Mouse (Mus musculus) heart, embryonic 10.5 days (tissue): Measurements from ENCODE around the gene Kif1c. TPM values are rescaled to one million over a fixed set of nuclear protein-coding genes. Genes with fewer than 3 reads are reported as not detected.

ENCODE experiments used
- DNase-seq: peaks from one replicate; pipeline ENCODE4 v3.0.0-alpha.2; 2017; ENCODE audit warnings: low spot score
- H3K27ac ChIP-seq: fragments of 300-500 bp; sonication (generic); 2 replicates; pipeline ENCODE4 v1.5.1; 2016; ENCODE audit warnings: mild to moderate bottlenecking
- H3K27me3 ChIP-seq: fragments of 300-500 bp; sonication (generic); 2 replicates; pipeline ENCODE4 v1.6.1; 2016; ENCODE audit warnings: mild to moderate bottlenecking; ENCODE audit not compliant: poor library complexity, insufficient read depth, severe bottlenecking
- H3K36me3 ChIP-seq: fragments of 300-500 bp; sonication (generic); 2 replicates; pipeline ENCODE4 v1.6.1; 2016; ENCODE audit warnings: mild to moderate bottlenecking, moderate library complexity
- H3K4me1 ChIP-seq: fragments of 300-500 bp; sonication (generic); 2 replicates; pipeline ENCODE4 v1.6.1; 2016; ENCODE audit warnings: mild to moderate bottlenecking
- H3K4me3 ChIP-seq: fragments of 300-500 bp; sonication (generic); 2 replicates; pipeline ENCODE4 v1.5.1; 2016; ENCODE audit warnings: mild to moderate bottlenecking, moderate library complexity
- H3K9me3 ChIP-seq: fragments of 300-500 bp; sonication (generic); 2 replicates; pipeline ENCODE4 v1.6.1; 2016; ENCODE audit warnings: mild to moderate bottlenecking, moderate library complexity
- WGBS: fragments of 180-500 bp; shearing (Covaris S2); methylation state at CpG from one replicate; pipeline ENCODE4 v1.1.7; 2016; 5-methylcytosine and 5-hydroxymethylcytosine counted together
- polyA plus RNA-seq: library from polyadenylated mRNA; unstranded; fragments of >200 nt; fragmentation: Nextera tagmentation; extraction: Ambion mirVana; gene quantifications from 2 replicates; pipeline ENCODE4 v1.2.1, GENCODE M21; 2016

The Kif1c gene
- polyA plus RNA-seq, 1 experiment from 2014 or later, result 2.1 TPM

GRCm38 (mm10) chr11:70657573-70657972 lies 42.8 kb upstream of the Kif1c start:
- Histone ChIP-seq H3K9me3 (no peaks in the 10 kb centered on the region), H3K27me3 (no peaks in the 10 kb centered on the region), H3K4me1 (peaks cover 56% of the 10 kb centered on the region), H3K36me3 (peaks cover 48% of the 10 kb centered on the region), H3K4me3 (peak overlapping the region; percentile 100), H3K27ac (peak overlapping the region; percentile 97)
- DNase-seq, result no peak
- 36% methylated on average over 6 of the region's 6 CpGs for WGBS

GRCm38 (mm10) chr11:70657991-70658390 lies 42.4 kb upstream of the Kif1c start:
- peaks cover 48% of the 10 kb centered on the region for H3K36me3 ChIP-seq
- H3K27me3 ChIP-seq, result no peaks in the 10 kb centered on the region
- H3K9me3 ChIP-seq, result no peaks in the 10 kb centered on the region
- H3K4me3 ChIP-seq, result peak overlapping the region; percentile 100
- no peak for DNase-seq
- H3K27ac ChIP-seq, result peak overlapping the region; percentile 97
- 51% methylated on average over 9 of the region's 9 CpGs for WGBS
- peaks cover 52% of the 10 kb centered on the region for H3K4me1 ChIP-seq

- Histone ChIP-seq H3K27me3 (no peaks in the 10 kb centered on the region), H3K4me1 (peaks cover 49% of the 10 kb centered on the region), H3K4me3 (peak overlapping the region; percentile 100), H3K36me3 (peaks cover 52% of the 10 kb centered on the region), H3K27ac (peak overlapping the region; percentile 97), H3K9me3 (no peaks in the 10 kb centered on the region)
- 66% methylated on average over 5 of the region's 5 CpGs for WGBS
- DNase-seq, result no peak
These were observed 41.8 kb upstream of the Kif1c start for GRCm38 (mm10) chr11:70658521-70658920.

GRCm38 (mm10) chr11:70658942-70659341 lies 41.4 kb upstream of the Kif1c start:
- H3K36me3 ChIP-seq, result peaks cover 56% of the 10 kb centered on the region
- DNase-seq, result no peak
- peaks cover 51% of the 10 kb centered on the region for H3K4me1 ChIP-seq
- no peaks in the 10 kb centered on the region for H3K27me3 ChIP-seq
- no peaks in the 10 kb centered on the region for H3K9me3 ChIP-seq
- H3K4me3 ChIP-seq, result 0 out of 2 replicates have a peak overlapping the region, but pooled peaks have one; percentile 22
- WGBS, result 66% methylated on average over 8 of the region's 8 CpGs
- H3K27ac ChIP-seq, result peak overlapping the region; percentile 97; the same call in 1 of the 2 replicates

- no peak for DNase-seq
- H3K4me1 ChIP-seq, result peaks cover 54% of the 10 kb centered on the region
- 92% methylated on average over 8 of the region's 8 CpGs for WGBS
- H3K27ac ChIP-seq, result no peak overlapping the region
- H3K9me3 ChIP-seq, result no peaks in the 10 kb centered on the region
- H3K4me3 ChIP-seq, result 0 out of 2 replicates have a peak overlapping the region, but pooled peaks have one; percentile 16
- peaks cover 72% of the 10 kb centered on the region for H3K36me3 ChIP-seq
- no peaks in the 10 kb centered on the region for H3K27me3 ChIP-seq
These were observed 39.8 kb upstream of the Kif1c start for GRCm38 (mm10) chr11:70660571-70660970.

- WGBS, result 87% methylated on average over 8 of the region's 8 CpGs
- H3K27ac ChIP-seq, result no peak overlapping the region
- no peak for DNase-seq
- H3K27me3 ChIP-seq, result no peaks in the 10 kb centered on the region
- no peaks in the 10 kb centered on the region for H3K9me3 ChIP-seq
- H3K36me3 ChIP-seq, result peaks cover 84% of the 10 kb centered on the region
- H3K4me3 ChIP-seq, result no peak overlapping the region
- peaks cover 39% of the 10 kb centered on the region for H3K4me1 ChIP-seq
These were observed 37.2 kb upstream of the Kif1c start for GRCm38 (mm10) chr11:70663101-70663500.

GRCm38 (mm10) chr11:70663957-70664356 lies 36.4 kb upstream of the Kif1c start:
- no peaks in the 10 kb centered on the region for H3K9me3 ChIP-seq
- no peak overlapping the region for H3K27ac ChIP-seq
- DNase-seq, result no peak
- H3K4me1 ChIP-seq, result peaks cover 32% of the 10 kb centered on the region
- no peak overlapping the region for H3K4me3 ChIP-seq
- H3K36me3 ChIP-seq, result peaks cover 80% of the 10 kb centered on the region
- H3K27me3 ChIP-seq, result no peaks in the 10 kb centered on the region
- 88% methylated on average over 6 of the region's 6 CpGs for WGBS

GRCm38 (mm10) chr11:70664741-70665140 lies 35.6 kb upstream of the Kif1c start:
- Histone ChIP-seq H3K4me1 (peaks cover 27% of the 10 kb centered on the region), H3K9me3 (no peaks in the 10 kb centered on the region), H3K27ac (no peak overlapping the region), H3K27me3 (no peaks in the 10 kb centered on the region), H3K36me3 (peaks cover 73% of the 10 kb centered on the region), H3K4me3 (no peak overlapping the region)
- WGBS, result 90% methylated on average over 9 of the region's 9 CpGs
- DNase-seq, result no peak

- H3K4me3 ChIP-seq, result no peak overlapping the region
- H3K36me3 ChIP-seq, result peaks cover 56% of the 10 kb centered on the region
- no peak for DNase-seq
- peaks cover 36% of the 10 kb centered on the region for H3K4me1 ChIP-seq
- WGBS, result 92% methylated on average over 8 of the region's 8 CpGs
- no peaks in the 10 kb centered on the region for H3K9me3 ChIP-seq
- H3K27me3 ChIP-seq, result no peaks in the 10 kb centered on the region
- H3K27ac ChIP-seq, result no peak overlapping the region
These were observed 33.7 kb upstream of the Kif1c start for GRCm38 (mm10) chr11:70666687-70667086.

GRCm38 (mm10) chr11:70667271-70668150 lies 32.8 kb upstream of the Kif1c start:
- Histone ChIP-seq H3K36me3 (peaks cover 53% of the 10 kb centered on the region), H3K27me3 (no peaks in the 10 kb centered on the region), H3K4me3 (peak overlapping the region; percentile 77), H3K9me3 (no peaks in the 10 kb centered on the region), H3K27ac (peak overlapping the region; percentile 96), H3K4me1 (peaks cover 44% of the 10 kb centered on the region)
- WGBS, result 77% methylated on average over 14 of the region's 14 CpGs
- no peak for DNase-seq

- Histone ChIP-seq H3K4me3 (peak overlapping the region; percentile 77), H3K36me3 (peaks cover 47% of the 10 kb centered on the region), H3K4me1 (peaks cover 44% of the 10 kb centered on the region), H3K27me3 (no peaks in the 10 kb centered on the region), H3K9me3 (no peaks in the 10 kb centered on the region), H3K27ac (peak overlapping the region; percentile 96)
- no peak for DNase-seq
- WGBS, result 1% methylated on average over 15 of the region's 15 CpGs
These were observed 32.0 kb upstream of the Kif1c start for GRCm38 (mm10) chr11:70668335-70668770.

GRCm38 (mm10) chr11:70668771-70669505 lies 31.4 kb upstream of the Kif1c start, which contains the start of gene Spag7:
Spag7 (minus strand) TSS chr11:70669416.
- Histone ChIP-seq H3K27me3 (no peaks in the 10 kb centered on the region), H3K9me3 (no peaks in the 10 kb centered on the region), H3K27ac (peak within 1 kb of the TSS; percentile 96), H3K36me3 (peaks cover 46% of the 10 kb centered on the region), H3K4me1 (peaks cover 42% of the 10 kb centered on the region), H3K4me3 (peak within 1 kb of the TSS; percentile 77)
- under 1% methylated on average over 44 of the region's 44 CpGs for WGBS
- DNase-seq, result peak; percentile 100
